Mouse (Mus musculus) hindbrain, postnatal 0 days (tissue): ENCODE data around the gene Kalrn. TPM values are rescaled to one million over a fixed set of nuclear protein-coding genes. Genes with fewer than 3 reads are reported as not detected.

Source experiments
- ATAC-seq: fragments of 200-750 bp; cut with Nextera tagmentation; 2 replicates; pipeline ENCODE4 v1.8.0; 2017; ENCODE audit warnings: mild to moderate bottlenecking, moderate TSS enrichment, moderate library complexity
- DNase-seq: peaks from one replicate; pipeline ENCODE4 v3.0.0-alpha.2; 2015; ENCODE audit warnings: low spot score
- H3K27ac ChIP-seq: fragments of 300-500 bp; sonication (generic); 2 replicates; pipeline ENCODE4 v1.5.1; 2014; ENCODE audit warnings: mild to moderate bottlenecking
- H3K27me3 ChIP-seq: fragments of 300-500 bp; sonication (generic); 2 replicates; pipeline ENCODE4 v1.6.1; 2014; ENCODE audit warnings: low read length, mixed read lengths; ENCODE audit not compliant: insufficient read depth
- H3K36me3 ChIP-seq: fragments of 300-500 bp; sonication (generic); 2 replicates; pipeline ENCODE4 v1.6.1; 2014; ENCODE audit warnings: low read length, mixed read lengths; ENCODE audit not compliant: insufficient read depth
- H3K4me1 ChIP-seq: fragments of 300-500 bp; sonication (generic); 2 replicates; pipeline ENCODE4 v1.6.1; 2014; ENCODE audit warnings: antibody characterized with exemption, low read length, mixed read lengths; ENCODE audit not compliant: insufficient read depth
- H3K4me2 ChIP-seq: fragments of 300-500 bp; sonication (generic); 2 replicates; pipeline ENCODE4 v1.6.1; 2014; ENCODE audit warnings: low read depth, mild to moderate bottlenecking, low read length, moderate library complexity, mixed read lengths
- H3K4me3 ChIP-seq: fragments of 300-500 bp; sonication (generic); 2 replicates; pipeline ENCODE4 v1.5.1; 2014; ENCODE audit warnings: low read length
- H3K9ac ChIP-seq: fragments of 300-500 bp; sonication (generic); replicated peaks from 2 replicates; pipeline ENCODE4 v1.6.1; 2014; ENCODE audit warnings: mild to moderate bottlenecking, low read length, moderate library complexity, mixed read lengths
- H3K9me3 ChIP-seq: fragments of 300-500 bp; sonication (generic); 2 replicates; pipeline ENCODE4 v1.6.1; 2016; ENCODE audit warnings: low read length, mixed read lengths
- CTCF ChIP-seq: IDR thresholded peaks from 2 replicates; pipeline ENCODE4 v1.5.1; 2016; ENCODE audit warnings: antibody characterized with exemption, control low read depth, low read depth
- WGBS: fragments of 180-500 bp; shearing (Covaris S2); extraction: QIAGEN DNeasy Blood & Tissue Kit; methylation state at CpG from one replicate; pipeline ENCODE4 v1.1.7; 2014; 5-methylcytosine and 5-hydroxymethylcytosine counted together
- polyA plus RNA-seq: library from polyadenylated mRNA; unstranded; fragments of >200 nt; fragmentation: Nextera tagmentation; extraction: Ambion mirVana; gene quantifications from 2 replicates; pipeline ENCODE4 v1.2.1, GENCODE M21; 2015
- total RNA-seq: library from RNA; depleted of rRNA; stranded (reverse); fragments of >200 nt; gene quantifications from 2 replicates; pipeline ENCODE4 v1.2.3, GENCODE M21; 2014

Gene Kalrn
- total and polyA plus RNA-seq, 2 experiments from 2014 or later: 17.0 to 107 TPM

DNA sequence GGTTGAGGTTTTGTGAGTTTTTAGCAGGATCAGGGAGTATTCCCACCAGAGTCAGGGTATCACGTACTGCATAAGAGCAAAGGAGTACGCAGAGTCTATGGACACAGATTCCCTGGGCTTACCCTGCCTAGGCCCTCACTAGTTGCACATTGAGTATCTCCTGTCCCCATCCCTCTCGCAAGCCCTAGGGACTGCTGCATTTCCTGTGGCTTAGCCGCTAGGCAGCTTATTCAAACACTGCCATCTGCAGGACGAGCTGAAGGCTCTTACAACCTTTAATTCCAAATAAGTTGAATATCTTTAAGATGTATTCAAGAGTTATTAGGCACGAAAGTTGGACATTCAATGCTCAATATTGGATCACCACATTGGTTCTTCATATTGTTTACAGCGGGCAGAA is 283.7 kb downstream of the Kalrn start:
- WGBS: 53% methylated on average over 7 of the region's 7 CpGs
- ATAC-seq (no peak), DNase-seq (peak; percentile 63)
- no peaks in the 10 kb centered on the region for H3K4me1 ChIP-seq
- no peak overlapping the region for H3K27ac ChIP-seq
- no peak overlapping the region for H3K9ac ChIP-seq
- no peaks in the 10 kb centered on the region; the same call in 1 of the 2 replicates for H3K36me3 ChIP-seq
- no peaks in the 10 kb centered on the region for H3K9me3 ChIP-seq
- TF ChIP-seq CTCF: peak; percentile 66
- H3K27me3 ChIP-seq: no peaks in the 10 kb centered on the region
- H3K4me3 ChIP-seq: no peak overlapping the region
- no peak overlapping the region for H3K4me2 ChIP-seq

- Histone ChIP-seq H3K9me3 (no peaks in the 10 kb centered on the region), H3K4me1 (no peaks in the 10 kb centered on the region), H3K27me3 (no peaks in the 10 kb centered on the region), H3K9ac (no peak overlapping the region), H3K27ac (no peak overlapping the region), H3K4me3 (no peak overlapping the region), H3K4me2 (no peak overlapping the region), H3K36me3 (no peaks in the 10 kb centered on the region)
- WGBS: 96% methylated on average over 8 of the region's 8 CpGs
- ATAC-seq (no peak), DNase-seq (no peak)
- TF ChIP-seq CTCF: no peak
Measured at GRCm38 (mm10) chr16:34282026-34282425, 291.3 kb downstream of the Kalrn start.

- no peak overlapping the region for H3K9ac ChIP-seq
- H3K4me1 ChIP-seq: no peaks in the 10 kb centered on the region
- 70% methylated on average over 7 of the region's 7 CpGs for WGBS
- no peak for TF ChIP-seq CTCF
- H3K27me3 ChIP-seq: no peaks in the 10 kb centered on the region
- H3K4me2 ChIP-seq: no peak overlapping the region
- no peak overlapping the region for H3K27ac ChIP-seq
- no peaks in the 10 kb centered on the region for H3K36me3 ChIP-seq
- no peak overlapping the region for H3K4me3 ChIP-seq
- ATAC-seq (no peak), DNase-seq (no peak)
- no peaks in the 10 kb centered on the region for H3K9me3 ChIP-seq
Measured at GRCm38 (mm10) chr16:34279654-34280383, 293.5 kb downstream of the Kalrn start.

- no peak for TF ChIP-seq CTCF
- WGBS: 66% methylated on average over 4 of the region's 4 CpGs
- Histone ChIP-seq H3K9ac (no peak overlapping the region), H3K36me3 (no peaks in the 10 kb centered on the region), H3K4me2 (no peak overlapping the region), H3K27me3 (no peaks in the 10 kb centered on the region), H3K4me1 (no peaks in the 10 kb centered on the region), H3K27ac (no peak overlapping the region), H3K9me3 (no peaks in the 10 kb centered on the region), H3K4me3 (no peak overlapping the region)
- DNase-seq: no peak
- ATAC-seq: no peak
Measured at GRCm38 (mm10) chr16:34278249-34278790, 295.0 kb downstream of the Kalrn start.

DNA sequence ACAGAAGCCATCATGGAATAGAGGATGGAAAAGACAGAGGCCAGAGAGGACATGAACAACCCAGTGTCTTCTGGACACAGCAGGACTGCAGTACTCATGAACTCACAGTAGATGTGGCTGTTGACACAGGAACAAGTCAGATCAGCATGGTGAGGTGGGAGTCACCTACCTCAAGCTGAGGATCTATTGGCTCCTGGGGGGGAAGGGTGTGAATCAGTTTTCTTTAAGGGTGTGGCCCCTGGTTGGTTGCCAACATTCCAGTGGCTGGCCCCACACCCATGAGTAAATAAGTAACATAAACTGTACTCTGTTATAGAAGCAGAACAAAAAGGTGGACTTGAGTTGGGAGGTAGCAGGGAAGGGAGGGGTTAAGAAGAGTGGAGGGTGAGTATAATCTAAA is 298.7 kb downstream of the Kalrn start:
- H3K36me3 ChIP-seq: no peaks in the 10 kb centered on the region
- ATAC-seq (no peak), DNase-seq (no peak)
- H3K9ac ChIP-seq: no peak overlapping the region
- peak; percentile 25; the same call in 1 of the 2 replicates for TF ChIP-seq CTCF
- H3K4me2 ChIP-seq: no peak overlapping the region
- no peaks in the 10 kb centered on the region for H3K4me1 ChIP-seq
- no peaks in the 10 kb centered on the region for H3K27me3 ChIP-seq
- H3K27ac ChIP-seq: no peak overlapping the region
- no peaks in the 10 kb centered on the region for H3K9me3 ChIP-seq
- no peak overlapping the region for H3K4me3 ChIP-seq

GRCm38 (mm10) chr16:34271476-34271875 is 301.9 kb downstream of the Kalrn start:
- Histone ChIP-seq H3K4me1 (no peaks in the 10 kb centered on the region), H3K4me3 (no peak overlapping the region), H3K27ac (no peak overlapping the region), H3K9me3 (no peaks in the 10 kb centered on the region), H3K36me3 (no peaks in the 10 kb centered on the region), H3K9ac (no peak overlapping the region), H3K4me2 (no peak overlapping the region), H3K27me3 (no peaks in the 10 kb centered on the region)
- TF ChIP-seq CTCF: no peak
- ATAC-seq: no peak
- DNase-seq: no peak
- 89% methylated on average over 5 of the region's 5 CpGs for WGBS

DNA sequence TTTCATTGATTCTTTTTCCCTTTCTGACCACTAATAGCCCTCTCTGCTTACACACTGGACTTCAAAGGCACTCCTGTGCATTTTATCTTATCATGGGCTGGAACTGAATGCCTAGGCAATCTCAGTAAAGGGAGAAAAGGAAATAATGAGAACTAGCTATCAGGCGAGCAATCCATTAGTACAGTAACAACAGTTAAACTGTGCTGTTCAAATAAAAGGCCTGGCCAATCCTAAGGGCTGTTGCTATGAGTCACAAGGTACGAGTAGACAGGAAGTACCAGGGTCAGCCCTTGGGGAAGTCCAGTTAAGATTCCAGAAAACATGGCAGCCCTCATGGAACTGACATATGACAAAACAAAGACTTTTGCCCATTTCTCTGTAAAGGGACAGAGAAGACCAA is 302.7 kb downstream of the Kalrn start:
- Histone ChIP-seq H3K27me3 (no peaks in the 10 kb centered on the region), H3K27ac (no peak overlapping the region), H3K9me3 (no peaks in the 10 kb centered on the region), H3K4me2 (no peak overlapping the region), H3K36me3 (no peaks in the 10 kb centered on the region), H3K4me1 (no peaks in the 10 kb centered on the region), H3K9ac (no peak overlapping the region), H3K4me3 (no peak overlapping the region)
- ATAC-seq (no peak), DNase-seq (no peak)
- 81% methylated on average over 2 of the region's 2 CpGs for WGBS
- no peak for TF ChIP-seq CTCF
